8 mouse cellular contexts compared by ENCODE assay signal in genomic region chr9:114729911-114730805, GRCm38 (mm10). TPM values are rescaled to one million over a fixed set of nuclear protein-coding genes. Genes with fewer than 3 reads are reported as not detected.
DNase-seq lines count a peak whose midpoint lies in the region; ATAC-seq and TF ChIP-seq lines count a peak whose summit lies in the region.

No protein-coding gene starts in this region.

- peaks cover 13% of the 10 kb centered on the region for H3K4me1 ChIP-seq in intestine, postnatal 0 days (replicated peaks; ENCODE audit: control insufficient read depth, insufficient read depth, low read length)

- no peaks in the 10 kb centered on the region for H3K9me3 ChIP-seq in intestine, postnatal 0 days (ENCODE audit: control insufficient read depth)

- H3K36me3 ChIP-seq in intestine, postnatal 0 days (ENCODE audit: control insufficient read depth, insufficient read depth), result peaks cover 6% of the 10 kb centered on the region; the same call in 1 of the 2 replicates

- DNase-seq in adrenal gland, adult 2 months, result peak; percentile 39
- DNase-seq in adrenal gland, postnatal 25 days, result no peak
- DNase-seq in spleen, postnatal 36 days (ENCODE audit: low spot score in 2 of 2), result peak; percentile 36 to 40
- no peak for DNase-seq in spleen, postnatal 4 days (ENCODE audit: low spot score in 2 of 2)
- DNase-seq in natural killer cell, adult 2 months (ENCODE audit: low spot score in 2 of 2), result peak; percentile 25 to 49
- no peak for DNase-seq in testis, postnatal 10 days (ENCODE audit: low spot score)
- no peak for DNase-seq in left cerebral cortex, postnatal 36 days (ENCODE audit: low spot score in 2 of 2)

- H3K27me3 ChIP-seq in intestine, postnatal 0 days (replicated peaks; ENCODE audit: control insufficient read depth, insufficient read depth, low read length), result no peaks in the 10 kb centered on the region

- peak overlapping the region; percentile 71 for H3K4me3 ChIP-seq in intestine, postnatal 0 days (ENCODE audit: low read depth, low read length)

- ATAC-seq in intestine, postnatal 0 days, result 0 out of 2 replicates have a peak, but pooled peaks have one; percentile 1

- no peak for TF ChIP-seq CTCF in intestine, postnatal 0 days (IDR thresholded peaks at IDR 0.05; ENCODE audit: low read depth)

- 18% methylated on average over 30 of the region's 30 CpGs for WGBS in intestine, postnatal 0 days

- H3K4me2 ChIP-seq in intestine, postnatal 0 days (replicated peaks; ENCODE audit: low read depth), result peak overlapping the region; percentile 63

- H3K9ac ChIP-seq in intestine, postnatal 0 days (ENCODE audit: low read depth, low read length), result no peak overlapping the region

- no peak overlapping the region for H3K27ac ChIP-seq in intestine, postnatal 0 days (ENCODE audit: low read depth, low read length)

- intact Hi-C loops in left cerebral cortex, postnatal 36 days (cut with DNase I), result loop anchor here (2.0 kb wide), 1 partner anchor 83 kb away; no protein-coding TSS in a partner anchor

RNA-seq across cellular contexts. Expression of gene Cmtm6, which starts 0.8 kb away (rescaled TPM):
- total RNA-seq in adrenal gland, adult 2 months (2021), result 10 to 100 TPM; 67.0 to 92.3 TPM
- polyA plus RNA-seq in adrenal gland, adult 2 months (2012; rRNA removed), result 33.5 and 44.6 TPM in 2 replicates
- total RNA-seq in adrenal gland, postnatal 25 days (2021), result 71.8 and 80.4 TPM in 2 replicates
- 87.8 and 98.2 TPM in 2 replicates for polyA plus RNA-seq in intestine, postnatal 0 days (2015; fragmentation: Nextera tagmentation; extraction: Ambion mirVana)
- total RNA-seq in left cerebral cortex, postnatal 36 days (2021), result 10 to 100 TPM; 19.0 to 21.5 TPM

RNA-seq across cellular contexts. Expression of gene Dync1li1, which starts 41.6 kb away (rescaled TPM):
- 10 to 100 TPM; 42.1 to 42.6 TPM for total RNA-seq in adrenal gland, adult 2 months (2021)
- polyA plus RNA-seq in adrenal gland, adult 2 months (2012; rRNA removed), result 10.6 and 11.7 TPM in 2 replicates
- total RNA-seq in adrenal gland, postnatal 25 days (2021), result 41.0 and 47.0 TPM in 2 replicates
- 39.3 and 40.0 TPM in 2 replicates for polyA plus RNA-seq in intestine, postnatal 0 days (2015; fragmentation: Nextera tagmentation; extraction: Ambion mirVana)
- total RNA-seq in left cerebral cortex, postnatal 36 days (2021), result 10 to 100 TPM; 91.3 to 92.5 TPM

RNA-seq across cellular contexts. Expression of gene Cmtm7, which starts 51.5 kb away (rescaled TPM):
- total RNA-seq in adrenal gland, adult 2 months (2021), result 10 to 100 TPM; 27.8 to 41.3 TPM
- 187 and 230 TPM in 2 replicates for polyA plus RNA-seq in adrenal gland, adult 2 months (2012; rRNA removed)
- 31.6 and 39.7 TPM in 2 replicates for total RNA-seq in adrenal gland, postnatal 25 days (2021)
- 34.8 and 35.7 TPM in 2 replicates for polyA plus RNA-seq in intestine, postnatal 0 days (2015; fragmentation: Nextera tagmentation; extraction: Ambion mirVana)
- total RNA-seq in left cerebral cortex, postnatal 36 days (2021), result 1 to 10 TPM; 3.8 to 4.0 TPM

Comparison
In these comparisons a context has a peak if more than half of its experiments do, and no peak if none do; other contexts are left out.
1. DNase-seq: peak in adrenal gland, adult 2 months (single experiment), spleen, postnatal 36 days (2 of 2) and natural killer cell, adult 2 months (2 of 2); none in adrenal gland, postnatal 25 days (single experiment), spleen, postnatal 4 days (0 of 2), testis, postnatal 10 days (single experiment) and left cerebral cortex, postnatal 36 days (0 of 2).